Mouse (Mus musculus) stomach, embryonic 16.5 days (tissue): ENCODE measurements around the gene Col27a1. TPM values are rescaled to one million over a fixed set of nuclear protein-coding genes. Genes with fewer than 3 reads are reported as not detected.
A peak's percentile ranks its signal among the peaks of the same experiment; 100 is the strongest.

Experiments
- ATAC-seq: fragments of 200-750 bp; cut with Nextera tagmentation; 2 replicates; pipeline ENCODE4 v1.8.0; 2017; ENCODE audit warnings: moderate number of reproducible peaks, moderate TSS enrichment; ENCODE audit not compliant: insufficient read depth, low FRiP score
- H3K27ac ChIP-seq: fragments of 300-500 bp; sonication (generic); 2 replicates; pipeline ENCODE4 v1.5.1; 2014; ENCODE audit warnings: low read length
- H3K27me3 ChIP-seq: fragments of 300-500 bp; sonication (generic); 2 replicates; pipeline ENCODE4 v1.6.1; 2014; ENCODE audit warnings: low read length, control low read depth, mixed read lengths; ENCODE audit not compliant: control insufficient read depth, insufficient read depth
- H3K36me3 ChIP-seq: fragments of 300-500 bp; sonication (generic); 2 replicates; pipeline ENCODE4 v1.6.1; 2014; ENCODE audit warnings: low read length; ENCODE audit not compliant: control insufficient read depth, insufficient read depth
- H3K4me1 ChIP-seq: fragments of 300-500 bp; sonication (generic); 2 replicates; pipeline ENCODE4 v1.6.1; 2014; ENCODE audit warnings: low read length, control low read depth, mixed read lengths; ENCODE audit not compliant: control insufficient read depth, insufficient read depth
- H3K4me2 ChIP-seq: fragments of 300-500 bp; sonication (generic); 2 replicates; pipeline ENCODE4 v1.6.1; 2014; ENCODE audit warnings: low read depth, low read length, mixed read lengths
- H3K4me3 ChIP-seq: fragments of 300-500 bp; sonication (generic); replicated peaks from 2 replicates; pipeline ENCODE4 v1.5.1; 2014; ENCODE audit warnings: mild to moderate bottlenecking, low read length
- H3K9ac ChIP-seq: fragments of 300-500 bp; sonication (generic); 2 replicates; pipeline ENCODE4 v1.6.1; 2014; ENCODE audit warnings: low read length
- H3K9me3 ChIP-seq: fragments of 300-500 bp; sonication (generic); replicated peaks from 2 replicates; pipeline ENCODE4 v1.6.1; 2016; ENCODE audit warnings: low read length, control low read depth; ENCODE audit not compliant: control insufficient read depth
- WGBS: fragments of 180-500 bp; shearing (Covaris S2); extraction: QIAGEN DNeasy Blood & Tissue Kit; methylation state at CpG from one replicate; pipeline ENCODE4 v1.1.7; 2014; 5-methylcytosine and 5-hydroxymethylcytosine counted together
- polyA plus RNA-seq: library from polyadenylated mRNA; unstranded; fragments of >200 nt; fragmentation: Nextera tagmentation; extraction: Ambion mirVana; gene quantifications from 2 replicates; pipeline ENCODE4 v1.2.1, GENCODE M21; 2015

The Col27a1 gene
- polyA plus RNA-seq, 1 experiment from 2014 or later: 13.3 TPM

DNA sequence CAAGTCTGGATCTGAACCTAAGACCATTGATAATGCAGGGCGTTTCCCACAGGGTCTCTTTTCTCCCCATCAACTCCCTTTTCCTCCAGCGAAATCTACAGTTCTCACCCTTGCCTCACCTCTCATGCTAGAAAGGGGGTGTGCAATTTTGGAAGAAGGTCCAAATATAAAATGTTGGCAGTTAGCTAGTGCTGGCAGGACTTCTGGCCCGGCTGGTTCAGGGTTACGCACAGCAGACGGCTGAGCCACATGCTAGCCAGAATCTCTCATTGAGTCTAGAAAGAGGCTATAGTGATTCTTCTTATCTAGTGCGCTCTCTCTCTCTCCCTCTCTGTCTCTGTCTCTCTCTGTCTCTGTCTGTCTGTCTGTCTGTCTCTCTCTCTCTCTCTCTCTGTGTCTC lies 45.3 kb downstream of the Col27a1 start:
- H3K9me3 ChIP-seq: no peaks in the 10 kb centered on the region
- H3K4me3 ChIP-seq: no peak overlapping the region
- no peak overlapping the region for H3K27ac ChIP-seq
- 0 out of 2 replicates have a peak, but pooled peaks cover 2% of the 10 kb centered on the region for H3K4me1 ChIP-seq
- no peaks in the 10 kb centered on the region for H3K36me3 ChIP-seq
- WGBS: 85% methylated on average over 6 of the region's 6 CpGs
- H3K27me3 ChIP-seq: no peaks in the 10 kb centered on the region
- no peak overlapping the region for H3K9ac ChIP-seq
- ATAC-seq: no peak
- no peak overlapping the region for H3K4me2 ChIP-seq

DNA sequence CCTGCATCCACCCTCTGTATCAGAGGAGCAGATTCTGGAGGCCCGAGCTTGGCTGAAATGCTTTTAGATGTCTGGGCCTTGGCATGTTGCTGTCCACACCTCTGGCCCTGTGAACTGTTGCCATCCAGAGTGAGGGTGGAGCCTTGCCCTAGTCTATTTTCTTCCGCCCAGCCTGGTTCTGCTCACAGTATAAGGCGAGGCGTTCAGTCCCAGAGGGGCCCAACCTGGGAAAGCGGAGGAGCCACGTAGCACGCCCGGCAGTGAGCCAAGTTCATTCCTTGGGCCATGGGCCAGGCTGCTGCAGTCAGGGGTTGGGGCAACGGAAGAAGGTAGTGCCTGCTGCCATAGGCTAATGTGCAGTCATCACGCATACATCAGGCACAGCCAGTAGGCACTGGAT lies 46.7 kb downstream of the Col27a1 start:
- Histone ChIP-seq H3K4me3 (no peak overlapping the region), H3K9ac (no peak overlapping the region), H3K27me3 (no peaks in the 10 kb centered on the region), H3K9me3 (no peaks in the 10 kb centered on the region), H3K27ac (no peak overlapping the region), H3K4me1 (0 out of 2 replicates have a peak, but pooled peaks cover 2% of the 10 kb centered on the region), H3K36me3 (peaks cover 3% of the 10 kb centered on the region; the same call in 1 of the 2 replicates), H3K4me2 (no peak overlapping the region)
- 69% methylated on average over 10 of the region's 10 CpGs for WGBS
- ATAC-seq: peak; percentile 38; the same call in 1 of the 2 replicates

DNA sequence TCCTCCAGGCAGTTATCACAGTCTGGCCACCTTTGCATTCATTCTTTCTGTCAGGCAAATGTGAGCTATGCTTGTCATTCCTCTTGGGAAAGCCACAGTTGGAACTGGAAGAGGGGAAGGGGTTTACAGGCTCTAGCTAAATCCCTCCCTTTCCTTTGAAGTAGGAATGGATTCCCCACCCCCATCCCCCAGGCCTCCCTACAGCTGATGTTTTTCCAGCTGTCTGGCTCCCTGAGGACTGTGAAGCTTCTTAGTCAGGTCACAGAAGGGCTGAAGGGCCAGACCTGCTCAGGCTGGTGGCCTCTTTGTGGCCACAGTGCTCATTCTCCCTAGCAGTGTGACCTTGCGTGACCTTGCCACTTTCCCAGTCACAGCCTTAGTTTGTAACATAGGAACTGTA lies 49.1 kb downstream of the Col27a1 start:
- Histone ChIP-seq H3K4me1 (0 out of 2 replicates have a peak, but pooled peaks cover 2% of the 10 kb centered on the region), H3K27ac (no peak overlapping the region), H3K27me3 (no peaks in the 10 kb centered on the region), H3K4me2 (no peak overlapping the region), H3K36me3 (peaks cover 3% of the 10 kb centered on the region; the same call in 1 of the 2 replicates), H3K9me3 (no peaks in the 10 kb centered on the region), H3K9ac (no peak overlapping the region), H3K4me3 (no peak overlapping the region)
- WGBS: 86% methylated on average over 1 of the region's 1 CpGs
- no peak for ATAC-seq

DNA sequence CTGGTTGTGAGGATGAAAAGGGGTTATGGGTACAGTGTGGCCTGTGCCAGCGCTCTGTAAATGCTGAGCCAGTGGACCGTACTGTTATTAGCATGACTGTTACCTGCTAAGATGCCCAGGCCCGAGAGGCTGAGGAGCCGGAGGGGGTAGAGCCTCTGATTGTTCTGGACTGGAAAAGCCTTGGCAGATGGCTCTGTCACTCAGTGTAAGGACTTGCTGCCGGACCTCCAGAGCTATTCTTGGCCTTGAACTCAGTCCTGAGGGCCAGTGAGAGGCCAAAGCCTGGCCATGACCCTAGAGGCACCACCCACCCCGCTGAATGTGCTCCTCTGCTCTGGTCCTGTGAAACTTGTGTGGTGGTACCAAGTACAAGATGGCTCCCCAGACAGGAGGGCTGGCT lies 52.5 kb downstream of the Col27a1 start:
- Histone ChIP-seq H3K9me3 (no peaks in the 10 kb centered on the region), H3K4me1 (no peaks in the 10 kb centered on the region), H3K27me3 (no peaks in the 10 kb centered on the region), H3K27ac (no peak overlapping the region), H3K36me3 (peaks cover 3% of the 10 kb centered on the region), H3K9ac (no peak overlapping the region), H3K4me3 (no peak overlapping the region), H3K4me2 (no peak overlapping the region)
- ATAC-seq: no peak
- WGBS: 80% methylated on average over 6 of the region's 6 CpGs

DNA sequence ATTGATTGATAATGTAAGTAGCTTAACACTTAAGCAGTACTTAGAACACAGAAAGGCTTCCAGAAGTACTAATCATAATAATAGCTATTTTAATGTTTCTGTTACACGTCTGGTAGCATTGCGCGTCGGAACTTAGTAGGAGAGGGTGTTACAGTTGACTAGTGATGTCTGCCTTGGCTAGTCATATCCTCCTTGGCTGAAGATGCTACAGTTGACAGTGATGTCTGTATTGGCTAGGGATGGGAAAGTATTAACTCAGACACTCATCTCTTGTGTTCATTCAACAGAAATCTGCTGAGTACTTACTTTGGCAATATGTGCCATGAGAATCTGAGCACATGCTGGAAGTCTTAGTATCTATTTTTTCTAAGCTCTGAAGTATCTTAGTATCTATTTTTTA lies 53.3 kb downstream of the Col27a1 start:
- 95% methylated on average over 4 of the region's 4 CpGs for WGBS
- no peaks in the 10 kb centered on the region for H3K4me1 ChIP-seq
- no peak for ATAC-seq
- no peaks in the 10 kb centered on the region for H3K9me3 ChIP-seq
- H3K9ac ChIP-seq: no peak overlapping the region
- no peak overlapping the region for H3K4me3 ChIP-seq
- H3K4me2 ChIP-seq: no peak overlapping the region
- peaks cover 3% of the 10 kb centered on the region for H3K36me3 ChIP-seq
- no peaks in the 10 kb centered on the region for H3K27me3 ChIP-seq
- H3K27ac ChIP-seq: no peak overlapping the region

DNA sequence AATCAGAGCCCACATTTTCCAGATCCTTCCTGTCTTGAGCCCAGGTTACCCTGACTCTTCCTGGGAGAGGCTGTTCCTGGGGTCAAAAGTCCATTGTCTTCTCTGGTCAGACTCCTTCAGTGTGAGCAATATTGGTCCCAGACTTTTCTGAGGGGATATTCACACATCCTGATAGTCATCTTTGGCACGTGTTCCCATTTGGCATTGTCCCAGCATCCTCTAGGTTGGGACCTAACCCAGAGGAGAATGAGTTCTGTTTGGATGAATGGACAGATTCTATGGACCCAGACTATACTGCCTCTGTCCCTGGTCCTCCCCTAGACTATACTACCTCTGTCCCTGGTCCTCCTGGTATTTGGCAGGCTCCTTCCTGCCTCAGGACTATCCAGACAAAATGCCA lies 53.8 kb downstream of the Col27a1 start:
- ATAC-seq: 0 out of 2 replicates have a peak, but pooled peaks have one; percentile 28
- Histone ChIP-seq H3K4me1 (no peaks in the 10 kb centered on the region), H3K4me2 (no peak overlapping the region), H3K27me3 (no peaks in the 10 kb centered on the region), H3K4me3 (no peak overlapping the region), H3K9ac (no peak overlapping the region), H3K36me3 (peaks cover 3% of the 10 kb centered on the region), H3K9me3 (no peaks in the 10 kb centered on the region), H3K27ac (no peak overlapping the region)
- WGBS: 62% methylated on average over 1 of the region's 1 CpGs

DNA sequence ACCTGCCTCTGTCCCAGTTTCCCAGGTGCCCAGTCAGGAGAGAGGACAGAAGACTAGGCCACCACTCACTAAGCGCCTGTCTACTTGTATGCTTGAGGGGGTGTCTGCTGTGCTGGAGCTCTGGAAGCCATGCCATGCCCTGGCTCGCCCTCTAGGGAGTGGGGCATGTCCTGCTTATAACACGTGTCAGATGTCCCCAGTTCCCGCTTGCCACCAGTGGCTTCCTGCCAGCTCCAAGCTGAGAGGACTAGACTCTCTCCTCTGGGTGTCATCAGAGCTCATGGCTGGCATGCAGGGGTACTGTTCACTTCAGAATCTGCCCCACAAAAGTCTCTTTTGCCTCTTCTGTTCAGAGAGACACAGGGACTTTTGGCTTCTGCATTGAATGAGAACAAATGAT lies 55.0 kb downstream of the Col27a1 start:
- H3K36me3 ChIP-seq: peaks cover 8% of the 10 kb centered on the region
- no peak overlapping the region for H3K9ac ChIP-seq
- H3K27me3 ChIP-seq: no peaks in the 10 kb centered on the region
- H3K9me3 ChIP-seq: no peaks in the 10 kb centered on the region
- no peak overlapping the region for H3K4me3 ChIP-seq
- H3K27ac ChIP-seq: no peak overlapping the region
- no peak for ATAC-seq
- H3K4me1 ChIP-seq: no peaks in the 10 kb centered on the region
- no peak overlapping the region for H3K4me2 ChIP-seq
- 58% methylated on average over 4 of the region's 4 CpGs for WGBS

DNA sequence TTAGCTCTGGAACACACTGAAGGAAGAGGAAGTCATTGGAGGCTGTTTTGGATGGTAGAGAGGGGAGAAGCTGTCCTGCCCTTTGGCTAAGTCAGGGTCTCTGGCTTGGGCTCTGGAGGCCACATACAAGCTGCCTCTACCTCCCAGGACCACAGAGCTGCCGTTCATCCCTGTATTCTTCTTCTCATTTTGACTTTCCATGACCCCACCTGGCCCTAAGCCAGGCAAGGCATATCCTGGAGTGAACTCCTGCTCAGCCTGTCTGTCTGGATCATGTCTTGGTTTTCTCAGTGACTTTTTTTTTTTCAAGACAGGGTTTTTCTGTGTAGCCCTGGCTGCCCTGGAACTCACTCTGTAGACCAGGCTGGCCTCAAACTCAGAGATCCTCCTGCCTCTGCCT lies 60.7 kb downstream of the Col27a1 start:
- Histone ChIP-seq H3K27me3 (no peaks in the 10 kb centered on the region), H3K27ac (no peak overlapping the region), H3K4me3 (no peak overlapping the region), H3K4me1 (no peaks in the 10 kb centered on the region), H3K4me2 (no peak overlapping the region), H3K36me3 (peaks cover 6% of the 10 kb centered on the region; the same call in 1 of the 2 replicates), H3K9me3 (no peaks in the 10 kb centered on the region), H3K9ac (no peak overlapping the region)
- no peak for ATAC-seq
- 53% methylated on average over 1 of the region's 1 CpGs for WGBS

DNA sequence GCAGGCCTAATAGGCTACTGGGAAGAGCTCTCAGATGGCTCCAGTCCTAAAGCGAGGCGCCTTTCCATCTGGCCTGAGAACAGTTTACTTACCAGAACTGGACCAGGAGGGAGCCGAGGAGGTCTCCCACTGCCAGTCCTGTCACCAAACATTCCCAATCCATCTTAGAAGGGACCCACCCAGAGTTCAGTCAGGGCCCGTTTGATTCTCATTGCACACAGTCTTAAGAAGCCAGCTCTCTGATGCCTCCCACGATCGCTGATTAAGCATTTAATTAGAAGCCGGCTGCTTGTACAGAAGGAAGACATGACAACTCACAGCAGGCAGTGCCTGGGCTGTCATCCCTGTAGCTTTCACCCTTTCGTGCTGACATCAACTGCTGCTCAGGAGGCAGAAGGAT lies 61.4 kb downstream of the Col27a1 start:
- Histone ChIP-seq H3K27ac (no peak overlapping the region), H3K36me3 (peaks cover 6% of the 10 kb centered on the region; the same call in 1 of the 2 replicates), H3K4me2 (no peak overlapping the region), H3K4me3 (no peak overlapping the region), H3K27me3 (no peaks in the 10 kb centered on the region), H3K4me1 (no peaks in the 10 kb centered on the region), H3K9ac (no peak overlapping the region), H3K9me3 (no peaks in the 10 kb centered on the region)
- 54% methylated on average over 8 of the region's 8 CpGs for WGBS
- no peak for ATAC-seq

DNA sequence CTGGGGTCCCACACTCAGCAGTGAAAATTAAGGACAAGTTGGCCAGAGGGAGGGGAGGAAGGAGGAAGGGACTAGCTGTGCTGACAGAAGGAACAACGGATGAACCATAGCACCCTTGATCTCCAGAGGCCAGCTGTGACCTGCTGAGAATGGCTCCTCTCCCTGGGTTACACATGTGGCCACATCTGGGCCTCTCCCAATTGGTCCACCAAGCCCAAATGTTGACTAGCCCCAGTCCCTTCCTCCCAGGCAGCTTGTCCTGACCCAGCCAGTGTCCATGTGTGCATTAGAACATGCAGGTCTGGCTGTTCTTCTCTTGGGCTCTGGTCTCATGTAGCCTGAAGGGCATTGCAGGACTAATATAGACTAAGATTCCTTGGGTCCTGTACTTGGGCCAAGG lies 62.8 kb downstream of the Col27a1 start:
- ATAC-seq: no peak
- H3K4me2 ChIP-seq: no peak overlapping the region
- no peaks in the 10 kb centered on the region for H3K4me1 ChIP-seq
- H3K4me3 ChIP-seq: no peak overlapping the region
- WGBS: 100% methylated on average over 1 of the region's 1 CpGs
- peaks cover 6% of the 10 kb centered on the region; the same call in 1 of the 2 replicates for H3K36me3 ChIP-seq
- no peak overlapping the region for H3K27ac ChIP-seq
- H3K9me3 ChIP-seq: no peaks in the 10 kb centered on the region
- no peaks in the 10 kb centered on the region for H3K27me3 ChIP-seq
- no peak overlapping the region for H3K9ac ChIP-seq
